Mouse (Mus musculus) embryonic facial prominence, embryonic 11.5 days (tissue): Measurements from ENCODE around the gene Evx2. TPM values are rescaled to one million over a fixed set of nuclear protein-coding genes. Genes with fewer than 3 reads are reported as not detected.

ENCODE experiments used
- ATAC-seq: fragments of 200-750 bp; cut with Nextera tagmentation; replicated peaks from 2 replicates; pipeline ENCODE4 v1.8.0; 2017; ENCODE audit warnings: low read depth; ENCODE audit not compliant: insufficient number of reproducible peaks, low FRiP score, low TSS enrichment
- DNase-seq: peaks from one replicate; pipeline ENCODE4 v3.0.0-alpha.2; 2015; ENCODE audit warnings: low spot score
- H3K27ac ChIP-seq: fragments of 300-500 bp; sonication (generic); replicated peaks from 2 replicates; pipeline ENCODE4 v1.5.1; 2014; ENCODE audit warnings: mild to moderate bottlenecking, low read depth, low read length, control low read depth
- H3K27me3 ChIP-seq: fragments of 300-500 bp; sonication (generic); 2 replicates; pipeline ENCODE4 v1.6.1; 2014; ENCODE audit warnings: mild to moderate bottlenecking, low read length, moderate library complexity, mixed read lengths; ENCODE audit not compliant: control insufficient read depth, insufficient read depth
- H3K36me3 ChIP-seq: fragments of 300-500 bp; sonication (generic); replicated peaks from 2 replicates; pipeline ENCODE4 v1.6.1; 2014; ENCODE audit warnings: low read depth, mild to moderate bottlenecking, low read length, moderate library complexity, mixed read lengths; ENCODE audit not compliant: control insufficient read depth, insufficient read depth
- H3K4me1 ChIP-seq: fragments of 300-500 bp; sonication (generic); 2 replicates; pipeline ENCODE4 v1.6.1; 2014; ENCODE audit warnings: low read length, mixed read lengths; ENCODE audit not compliant: control insufficient read depth, insufficient read depth
- H3K4me2 ChIP-seq: fragments of 300-500 bp; sonication (generic); 2 replicates; pipeline ENCODE4 v1.6.1; 2014; ENCODE audit warnings: low read depth, mild to moderate bottlenecking, control low read depth, low read length, moderate library complexity
- H3K4me3 ChIP-seq: fragments of 300-500 bp; sonication (generic); 2 replicates; pipeline ENCODE4 v1.5.1; 2014; ENCODE audit warnings: low read depth, low read length, control low read depth
- H3K9ac ChIP-seq: fragments of 300-500 bp; sonication (generic); replicated peaks from 2 replicates; pipeline ENCODE4 v1.6.1; 2014; ENCODE audit warnings: mild to moderate bottlenecking, control low read depth, low read length
- H3K9me3 ChIP-seq: fragments of 300-500 bp; sonication (generic); replicated peaks from 2 replicates; pipeline ENCODE4 v1.6.1; 2016; ENCODE audit warnings: mild to moderate bottlenecking, low read length, inconsistent platforms, mixed read lengths; ENCODE audit not compliant: control insufficient read depth
- WGBS: fragments of 180-500 bp; shearing (Covaris S2); extraction: QIAGEN DNeasy Blood & Tissue Kit; methylation state at CpG from one replicate; pipeline ENCODE4 v1.1.7; 2014; 5-methylcytosine and 5-hydroxymethylcytosine counted together
- polyA plus RNA-seq: library from polyadenylated mRNA; unstranded; fragments of >200 nt; fragmentation: Nextera tagmentation; extraction: Ambion mirVana; gene quantifications from 2 replicates; pipeline ENCODE4 v1.2.1, GENCODE M21; 2014

Evx2 gene
- polyA plus RNA-seq: 0.08 and 0.10 TPM in 2 replicates

DNA sequence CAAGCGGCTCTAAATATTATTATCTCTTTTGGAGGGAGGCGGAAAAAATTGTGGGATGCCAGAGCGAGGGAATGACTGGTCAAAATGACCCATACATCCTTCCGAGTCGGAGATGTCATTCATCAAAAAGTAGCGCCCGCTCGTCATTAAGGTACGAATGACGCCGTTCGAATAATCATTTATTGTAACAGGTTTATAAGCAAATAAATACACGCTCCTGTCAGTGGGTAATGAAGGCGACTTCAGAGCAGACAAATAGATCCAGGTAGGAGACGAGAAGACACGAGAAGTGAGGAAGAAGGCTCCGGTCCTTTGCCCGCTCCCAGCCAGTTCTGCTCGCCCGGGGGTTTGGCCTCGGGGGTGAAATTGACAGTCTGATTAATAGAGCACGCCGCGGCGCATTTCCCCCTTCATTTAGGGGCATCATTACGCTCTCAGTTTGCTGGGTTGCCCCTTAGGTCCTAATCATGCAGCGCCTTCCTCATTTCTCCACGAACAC lies at the start of gene Evx2:
Evx2 (minus strand) TSS at position 51 of the 499 bp plus-strand sequence.
- no peaks in the 10 kb centered on the region for H3K36me3 ChIP-seq
- H3K4me2 ChIP-seq: no peak within 1 kb of the TSS
- no peaks in the 10 kb centered on the region; the same call in 1 of the 2 replicates for H3K4me1 ChIP-seq
- H3K27me3 ChIP-seq: peaks cover 76% of the 10 kb centered on the region
- no peak for ATAC-seq
- H3K4me3 ChIP-seq: no peak within 1 kb of the TSS
- WGBS: 1% methylated on average over 28 of the region's 28 CpGs
- peak; percentile 28 for DNase-seq
- no peaks in the 10 kb centered on the region for H3K9me3 ChIP-seq
- no peak within 1 kb of the TSS for H3K27ac ChIP-seq
- no peak within 1 kb of the TSS for H3K9ac ChIP-seq

DNA sequence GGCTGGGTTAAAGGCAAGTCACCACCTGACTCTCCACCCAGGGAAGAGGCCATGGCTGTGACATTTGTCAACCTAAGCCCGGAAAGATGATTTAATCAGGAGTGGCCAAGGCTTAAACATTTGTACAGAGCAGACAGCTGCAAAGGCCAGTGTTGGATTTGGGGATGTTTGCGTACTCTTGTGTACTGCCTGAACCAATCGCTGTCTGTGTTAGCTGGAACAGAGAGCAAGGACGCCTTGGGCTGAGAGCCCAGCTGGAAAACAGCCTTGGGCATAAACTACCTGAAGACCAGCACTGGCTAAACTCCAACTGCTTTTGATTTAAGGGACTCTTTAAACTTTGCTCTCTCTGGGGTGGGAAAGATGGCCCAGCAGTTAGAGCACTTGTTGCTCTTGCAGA lies 49.3 kb upstream of the Evx2 start:
- no peaks in the 10 kb centered on the region for H3K9me3 ChIP-seq
- H3K27me3 ChIP-seq: peaks cover 91% of the 10 kb centered on the region
- no peak overlapping the region for H3K9ac ChIP-seq
- DNase-seq (no peak), ATAC-seq (no peak)
- no peaks in the 10 kb centered on the region for H3K36me3 ChIP-seq
- H3K4me2 ChIP-seq: no peak overlapping the region
- H3K27ac ChIP-seq: no peak overlapping the region
- H3K4me3 ChIP-seq: no peak overlapping the region
- 6% methylated on average over 4 of the region's 4 CpGs for WGBS
- H3K4me1 ChIP-seq: peaks cover 16% of the 10 kb centered on the region

DNA sequence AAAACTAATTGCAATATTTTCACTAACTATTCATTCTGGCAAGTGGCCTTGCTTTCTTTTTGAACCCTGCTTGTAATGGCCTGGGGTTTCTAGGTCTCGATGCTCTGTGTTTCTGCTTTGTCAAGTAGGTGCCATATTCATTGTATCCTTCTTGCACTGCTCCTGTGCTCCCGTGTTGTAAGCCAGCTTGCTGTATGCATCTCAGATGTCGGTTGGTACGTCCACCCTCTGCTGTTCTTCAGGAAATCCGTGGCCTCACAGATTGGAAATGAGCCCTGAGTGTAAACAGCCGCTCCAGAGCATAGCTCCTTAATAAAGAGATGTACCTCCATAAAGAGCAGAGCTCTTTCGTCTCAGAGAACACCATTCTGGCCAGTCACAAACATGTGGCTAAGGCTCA lies 48.2 kb upstream of the Evx2 start:
- Histone ChIP-seq H3K36me3 (no peaks in the 10 kb centered on the region), H3K9ac (no peak overlapping the region), H3K27me3 (peaks cover 88% of the 10 kb centered on the region), H3K27ac (no peak overlapping the region), H3K4me3 (no peak overlapping the region), H3K4me2 (no peak overlapping the region), H3K4me1 (peaks cover 16% of the 10 kb centered on the region), H3K9me3 (no peaks in the 10 kb centered on the region)
- 3% methylated on average over 7 of the region's 7 CpGs for WGBS
- no peak for DNase-seq
- no peak for ATAC-seq

DNA sequence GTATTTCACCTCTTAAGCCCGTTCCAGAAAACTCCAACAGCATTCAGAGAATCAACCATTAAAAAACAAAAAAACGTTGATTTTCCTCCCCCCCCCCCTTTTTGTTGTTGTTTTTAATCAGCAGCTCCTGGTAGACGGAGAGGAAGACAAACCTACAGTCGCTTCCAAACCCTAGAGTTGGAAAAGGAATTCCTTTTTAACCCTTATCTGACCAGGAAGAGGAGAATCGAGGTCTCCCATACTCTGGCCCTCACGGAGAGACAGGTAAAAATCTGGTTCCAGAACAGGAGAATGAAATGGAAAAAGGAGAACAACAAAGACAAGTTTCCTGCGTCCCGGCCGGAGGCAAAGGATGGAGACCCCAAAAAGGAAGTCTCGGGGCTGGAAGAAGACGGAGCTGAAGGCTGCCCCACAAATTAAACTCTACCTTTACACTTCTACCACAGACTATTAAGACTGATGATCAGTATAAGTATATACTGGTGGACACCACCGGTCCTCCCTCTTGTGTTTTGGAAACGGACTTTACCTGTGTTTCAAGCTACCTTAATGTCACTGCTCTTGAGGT lies 47.1 kb upstream of the Evx2 start:
- ATAC-seq (no peak), DNase-seq (no peak)
- Histone ChIP-seq H3K4me3 (no peak overlapping the region), H3K9me3 (no peaks in the 10 kb centered on the region), H3K36me3 (no peaks in the 10 kb centered on the region), H3K27ac (no peak overlapping the region), H3K4me1 (peaks cover 14% of the 10 kb centered on the region), H3K9ac (no peak overlapping the region), H3K27me3 (peaks cover 81% of the 10 kb centered on the region), H3K4me2 (no peak overlapping the region)
- 2% methylated on average over 13 of the region's 13 CpGs for WGBS

DNA sequence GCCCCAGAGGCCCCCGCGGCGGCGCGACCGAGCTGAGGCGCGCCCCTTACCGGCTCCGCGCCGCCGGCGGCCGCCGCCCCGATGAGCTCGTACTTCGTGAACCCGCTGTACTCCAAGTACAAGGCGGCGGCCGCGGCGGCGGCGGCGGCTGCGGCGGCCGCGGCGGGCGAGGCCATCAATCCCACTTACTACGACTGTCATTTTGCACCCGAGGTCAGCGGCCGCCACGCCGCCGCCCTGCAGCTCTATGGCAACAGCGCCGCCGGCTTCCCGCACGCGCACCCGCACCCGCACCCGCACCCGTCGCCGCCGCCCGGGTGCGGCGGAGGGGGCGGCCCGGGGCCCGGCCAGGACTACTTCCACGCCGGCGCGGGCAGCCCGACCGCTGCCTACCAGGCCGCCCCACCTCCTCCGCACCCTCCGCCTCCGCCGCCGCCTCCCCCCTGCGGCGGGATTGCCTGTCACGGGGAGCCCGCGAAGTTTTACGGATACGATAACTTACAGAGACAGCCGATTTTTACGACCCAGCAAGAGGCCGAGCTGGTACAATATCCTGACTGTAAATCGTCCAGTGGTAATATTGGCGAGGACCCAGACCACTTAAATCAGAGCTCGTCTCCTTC lies 46.2 kb upstream of the Evx2 start:
- Histone ChIP-seq H3K4me2 (peak overlapping the region; percentile 79), H3K27ac (no peak overlapping the region), H3K9ac (peak overlapping the region; percentile 32; the same call in 1 of the 2 replicates), H3K4me3 (peak overlapping the region; percentile 33), H3K27me3 (peaks cover 83% of the 10 kb centered on the region), H3K9me3 (no peaks in the 10 kb centered on the region), H3K36me3 (no peaks in the 10 kb centered on the region), H3K4me1 (peaks cover 14% of the 10 kb centered on the region)
- DNase-seq: no peak
- no peak for ATAC-seq
- WGBS: under 1% methylated on average over 57 of the region's 85 CpGs

DNA sequence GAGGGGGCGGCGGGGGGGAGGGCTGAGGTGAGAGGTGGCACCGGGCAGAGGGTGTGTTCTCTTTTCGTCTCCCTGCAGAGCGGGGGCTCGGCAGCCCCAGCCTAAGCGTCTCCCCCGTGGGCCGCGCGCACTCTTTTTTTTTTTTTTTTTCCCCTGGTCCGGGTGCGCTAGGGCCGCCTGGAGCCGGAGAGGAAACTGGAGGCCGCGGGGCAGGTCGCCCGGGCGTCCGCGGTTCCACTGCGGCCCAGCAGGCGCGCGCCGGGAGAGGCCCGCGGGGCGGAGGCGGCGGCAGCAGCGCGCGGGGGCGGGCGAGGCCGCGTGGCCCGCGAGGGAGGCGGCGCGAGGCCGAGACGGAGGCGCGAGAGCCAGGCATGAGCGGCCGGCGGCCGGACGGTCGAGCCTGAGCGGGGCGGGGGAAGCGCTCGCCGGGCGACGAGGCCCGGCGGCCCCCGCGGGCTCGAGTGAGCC lies 45.7 kb upstream of the Evx2 start:
- Histone ChIP-seq H3K9me3 (no peaks in the 10 kb centered on the region), H3K36me3 (no peaks in the 10 kb centered on the region), H3K9ac (peak overlapping the region; percentile 32; the same call in 1 of the 2 replicates), H3K27ac (no peak overlapping the region), H3K27me3 (peaks cover 83% of the 10 kb centered on the region), H3K4me1 (peaks cover 14% of the 10 kb centered on the region), H3K4me3 (peak overlapping the region; percentile 33), H3K4me2 (peak overlapping the region; percentile 79)
- under 1% methylated on average over 36 of the region's 66 CpGs for WGBS
- no peak for ATAC-seq
- DNase-seq: no peak

DNA sequence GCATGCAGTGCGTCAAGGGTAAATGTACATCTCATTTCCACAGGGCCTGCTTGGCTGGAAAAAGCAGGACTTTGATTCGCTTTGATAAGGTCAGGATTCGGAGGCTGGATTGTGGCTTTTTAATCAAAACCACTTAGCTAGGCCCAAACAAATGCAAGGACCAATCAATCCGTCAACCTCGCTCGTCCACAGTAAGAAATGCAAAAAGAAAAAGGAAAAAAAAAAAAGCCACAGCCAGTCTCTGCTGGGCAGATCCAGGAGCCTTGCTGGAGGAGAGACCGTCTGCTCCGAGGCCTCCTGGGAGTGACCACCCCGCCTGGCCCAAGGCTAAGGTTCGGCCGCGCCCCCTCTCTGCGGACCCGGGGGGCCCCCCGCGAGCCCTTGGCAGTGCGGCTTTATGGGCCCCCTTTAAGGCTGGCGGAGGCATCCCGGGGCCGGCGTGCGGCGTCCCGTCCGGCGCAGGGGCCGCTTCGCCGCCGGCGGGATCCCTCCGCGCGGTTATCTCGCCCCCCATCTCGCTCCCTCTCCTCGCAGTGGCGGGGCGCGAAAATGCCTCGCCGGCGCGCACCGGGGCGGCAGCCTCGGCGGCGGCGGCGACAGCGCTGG lies 45.1 kb upstream of the Evx2 start, which contains the start of gene Hoxd8:
Hoxd8 (plus strand) TSS at position 223 of the 606 bp plus-strand sequence.
- DNase-seq (no peak), ATAC-seq (no peak)
- Histone ChIP-seq H3K9me3 (no peaks in the 10 kb centered on the region), H3K27me3 (peaks cover 83% of the 10 kb centered on the region), H3K4me3 (peak within 1 kb of the TSS; percentile 33), H3K36me3 (no peaks in the 10 kb centered on the region), H3K9ac (peak within 1 kb of the TSS; percentile 32; the same call in 1 of the 2 replicates), H3K4me2 (peak within 1 kb of the TSS; percentile 79), H3K27ac (no peak within 1 kb of the TSS), H3K4me1 (peaks cover 14% of the 10 kb centered on the region)
- under 1% methylated on average over 52 of the region's 52 CpGs for WGBS
